Mouse (Mus musculus): ENCODE results near the gene Pla2g4c.
"Not testable (repeated sequence)": the region's sequence is repeated elsewhere in the genome, so short reads cannot be mapped to it uniquely, and the experiment has no call there.

The Pla2g4c gene

GRCm38 (mm10) chr7:13324316-13324715 lies at the start of gene Pla2g4c:
Pla2g4c (plus strand) TSS chr7:13324655.
- DNase-seq (ENCODE audit: low read depth, low spot score), result no peak

- no peak for DNase-seq (ENCODE audit: low read depth, low spot score)
Observed at GRCm38 (mm10) chr7:13277081-13277480, 47.4 kb upstream of the Pla2g4c start, which contains the start of gene Lig1. Lig1 (plus strand) TSS chr7:13277283.

- DNase-seq (ENCODE audit: low read depth, low spot score), result no peak
Observed at GRCm38 (mm10) chr7:13277833-13278232, 46.6 kb upstream of the Pla2g4c start.

- peak; percentile 88 for DNase-seq (ENCODE audit: low read depth, low spot score)
Observed at GRCm38 (mm10) chr7:13278308-13278891, 46.1 kb upstream of the Pla2g4c start, which contains the start of gene Zswim9. Zswim9 (minus strand) TSS chr7:13278721.

GRCm38 (mm10) chr7:13278957-13279356 lies 45.5 kb upstream of the Pla2g4c start:
- not testable (repeated sequence) for DNase-seq (ENCODE audit: low read depth, low spot score)

- DNase-seq (ENCODE audit: low read depth, low spot score), result no peak
Observed at GRCm38 (mm10) chr7:13288621-13289020, 35.8 kb upstream of the Pla2g4c start.

GRCm38 (mm10) chr7:13290041-13290675 lies 34.3 kb upstream of the Pla2g4c start:
- DNase-seq (ENCODE audit: low read depth, low spot score), result no peak

- DNase-seq (ENCODE audit: low read depth, low spot score), result no peak
Observed at GRCm38 (mm10) chr7:13291370-13291769, 33.1 kb upstream of the Pla2g4c start.

GRCm38 (mm10) chr7:13293878-13294855 lies 30.3 kb upstream of the Pla2g4c start:
- DNase-seq (ENCODE audit: low read depth, low spot score), result no peak

- DNase-seq (ENCODE audit: low read depth, low spot score), result no peak
Observed at GRCm38 (mm10) chr7:13295256-13295655, 29.2 kb upstream of the Pla2g4c start.

GRCm38 (mm10) chr7:13297636-13298035 lies 26.8 kb upstream of the Pla2g4c start:
- DNase-seq (ENCODE audit: low read depth, low spot score), result no peak

- no peak for DNase-seq (ENCODE audit: low read depth, low spot score)
Observed at GRCm38 (mm10) chr7:13298821-13299220, 25.6 kb upstream of the Pla2g4c start.

GRCm38 (mm10) chr7:13301643-13302042 lies 22.8 kb upstream of the Pla2g4c start:
- no peak for DNase-seq (ENCODE audit: low read depth, low spot score)

- DNase-seq (ENCODE audit: low read depth, low spot score), result no peak
Observed at GRCm38 (mm10) chr7:13302780-13303179, 21.7 kb upstream of the Pla2g4c start.

GRCm38 (mm10) chr7:13303372-13303771 lies 21.1 kb upstream of the Pla2g4c start:
- DNase-seq (ENCODE audit: low read depth, low spot score), result no peak

- no peak for DNase-seq (ENCODE audit: low read depth, low spot score)
Observed at GRCm38 (mm10) chr7:13309407-13309806, 15.0 kb upstream of the Pla2g4c start.

GRCm38 (mm10) chr7:13310493-13311199 lies 13.8 kb upstream of the Pla2g4c start:
- DNase-seq (ENCODE audit: low read depth, low spot score), result no peak

- DNase-seq (ENCODE audit: low read depth, low spot score), result no peak
Observed at GRCm38 (mm10) chr7:13311401-13311800, 13.1 kb upstream of the Pla2g4c start.

GRCm38 (mm10) chr7:13314095-13314597 lies 10.3 kb upstream of the Pla2g4c start:
- DNase-seq (ENCODE audit: low read depth, low spot score), result no peak

GRCm38 (mm10) chr7:13321424-13321823 lies 3.0 kb upstream of the Pla2g4c start:
- no peak for DNase-seq (ENCODE audit: low read depth, low spot score)

- no peak for DNase-seq (ENCODE audit: low read depth, low spot score)
Observed at GRCm38 (mm10) chr7:13330575-13330974, 6.1 kb downstream of the Pla2g4c start.
